In the genomic region with DNA sequence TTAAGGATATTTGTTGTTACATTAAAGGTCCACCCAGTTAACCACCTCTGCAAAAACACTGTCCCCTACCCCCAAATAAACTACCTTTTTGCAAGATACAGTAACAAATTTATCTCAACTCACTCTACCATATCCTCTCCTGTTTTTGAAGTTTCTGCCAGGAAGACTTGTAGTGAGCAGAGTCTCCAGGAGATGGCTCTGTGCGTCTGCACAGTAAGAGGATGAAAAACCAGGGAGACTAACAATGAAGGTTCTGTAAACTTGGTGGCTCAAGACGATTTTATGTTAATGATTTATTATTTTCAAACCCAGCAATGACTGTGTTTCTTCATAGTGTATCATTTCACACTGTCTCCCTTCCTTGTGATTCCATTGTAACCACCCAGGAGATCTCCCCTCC, we compare ENCODE assay signal across 10 mouse cellular contexts. TPM values are rescaled to one million over a fixed set of nuclear protein-coding genes. Genes with fewer than 3 reads are reported as not detected.
A peak's percentile ranks its signal among the peaks of the same experiment; 100 is the strongest.
DNase-seq lines count a peak whose midpoint lies in the region; ATAC-seq and TF ChIP-seq lines count a peak whose summit lies in the region.
"Had no signal": no experiment of that assay in that cellular context is flagged by ENCODE, and none has a peak within 500 bp of the region (broad histone marks: within the 10 kb centered on the region; RNA-seq: fewer than 3 reads in every experiment).

No protein-coding gene starts in this region.

- DNase-seq in embryo, embryonic 10 days (ENCODE audit: low spot score), result peak; percentile 31
- no peak for DNase-seq in embryo, embryonic 9.5 days (ENCODE audit: extremely low spot score)
- peak; percentile 3 for DNase-seq in lung, postnatal 36 days
- DNase-seq in lung, postnatal 4 days, result no peak
- DNase-seq in midbrain, postnatal 0 days (ENCODE audit: low spot score), result peak; percentile 47
- no peak for DNase-seq in cerebellum, adult 11-12 months
- no peak for DNase-seq in forebrain, embryonic 11.5 days (ENCODE audit: low spot score)
- DNase-seq: liver, embryonic 13.5 days had no signal

- 12% methylated on average over 2 of the region's 2 CpGs for WGBS in midbrain, postnatal 0 days
- WGBS in forebrain, embryonic 11.5 days, result 17% methylated on average over 2 of the region's 2 CpGs

- H3K9ac ChIP-seq in midbrain, postnatal 0 days (replicated peaks; ENCODE audit: low read length, poor library complexity, severe bottlenecking), result no peak overlapping the region
- H3K9ac ChIP-seq in forebrain, embryonic 11.5 days (ENCODE audit: low read length), result no peak overlapping the region
- H3K9ac ChIP-seq: liver, embryonic 13.5 days had no signal

- no peaks in the 10 kb centered on the region for H3K4me1 ChIP-seq in midbrain, postnatal 0 days (ENCODE audit: insufficient read depth, low read length)
- H3K4me1 ChIP-seq in forebrain, embryonic 11.5 days (replicated peaks; ENCODE audit: control insufficient read depth, insufficient read depth, low read length), result no peaks in the 10 kb centered on the region
- H3K4me1 ChIP-seq: liver, embryonic 13.5 days had no signal

- no peaks in the 10 kb centered on the region for H3K36me3 ChIP-seq in midbrain, postnatal 0 days (ENCODE audit: insufficient read depth, low read length)
- H3K36me3 ChIP-seq in forebrain, embryonic 11.5 days (ENCODE audit: control insufficient read depth, insufficient read depth, low read length), result no peaks in the 10 kb centered on the region
- H3K36me3 ChIP-seq: liver, embryonic 13.5 days had no signal

- no peak overlapping the region for H3K27ac ChIP-seq in midbrain, postnatal 0 days (ENCODE audit: low read depth, low read length)
- no peak overlapping the region for H3K27ac ChIP-seq in forebrain, embryonic 11.5 days (ENCODE audit: low read depth, low read length)
- H3K27ac ChIP-seq: liver, embryonic 13.5 days had no signal

- no peak overlapping the region for H3K4me2 ChIP-seq in midbrain, postnatal 0 days (ENCODE audit: low read depth, low read length, poor library complexity, severe bottlenecking)
- H3K4me2 ChIP-seq in forebrain, embryonic 11.5 days (ENCODE audit: low read depth, low read length, severe bottlenecking), result no peak overlapping the region
- H3K4me2 ChIP-seq: liver, embryonic 13.5 days had no signal

- H3K9me3 ChIP-seq in midbrain, postnatal 0 days (ENCODE audit: low read length), result no peaks in the 10 kb centered on the region
- no peaks in the 10 kb centered on the region for H3K9me3 ChIP-seq in forebrain, embryonic 11.5 days (ENCODE audit: control insufficient read depth, low read length)
- H3K9me3 ChIP-seq: liver, embryonic 13.5 days had no signal

- H3K27me3 ChIP-seq in midbrain, postnatal 0 days (ENCODE audit: insufficient read depth, low read length), result no peaks in the 10 kb centered on the region
- no peaks in the 10 kb centered on the region for H3K27me3 ChIP-seq in forebrain, embryonic 11.5 days (ENCODE audit: control insufficient read depth, insufficient read depth, low read length)
- H3K27me3 ChIP-seq: liver, embryonic 13.5 days had no signal

- no peak overlapping the region for H3K4me3 ChIP-seq in midbrain, postnatal 0 days (ENCODE audit: low read depth, low read length)
- no peak overlapping the region for H3K4me3 ChIP-seq in forebrain, embryonic 11.5 days (ENCODE audit: low read depth, low read length)
- H3K4me3 ChIP-seq: liver, embryonic 13.5 days had no signal

- peak; percentile 56 for ATAC-seq in granulocyte monocyte progenitor cell, adult 5-6 weeks (replicated peaks; ENCODE audit: poor library complexity, severe bottlenecking)
- ATAC-seq in midbrain, postnatal 0 days (ENCODE audit: low FRiP score), result peak; percentile 71; the same call in 1 of the 2 replicates
- ATAC-seq in forebrain, embryonic 11.5 days (replicated peaks; ENCODE audit: low FRiP score), result no peak

- TF ChIP-seq CTCF in midbrain, postnatal 0 days (IDR thresholded peaks at IDR 0.05), result peak; percentile 83

RNA-seq across cellular contexts. Expression of a gene that starts 18.8 kb away (rescaled TPM):
- total RNA-seq in granulocyte monocyte progenitor cell, adult 5-6 weeks (2014; fragmentation: Nextera tagmentation), result not detected in 2 replicates
- not detected in 2 replicates for total RNA-seq in granulocyte monocyte progenitor cell, adult 5-6 weeks (2017)
- total RNA-seq in midbrain, postnatal 0 days (2014; rRNA removed), result not detected in 2 replicates
- not detected in 2 replicates for polyA plus RNA-seq in midbrain, postnatal 0 days (2015; fragmentation: Nextera tagmentation; extraction: Ambion mirVana)
- polyA plus RNA-seq in forebrain, embryonic 11.5 days (2014; fragmentation: Nextera tagmentation; extraction: Ambion mirVana), result not detected in 2 replicates
- polyA plus RNA-seq: liver, embryonic 13.5 days; spleen, adult 2 months had no signal

RNA-seq across cellular contexts. Expression of a gene that starts 22.7 kb away (rescaled TPM):
- total RNA-seq in granulocyte monocyte progenitor cell, adult 5-6 weeks (2014; fragmentation: Nextera tagmentation), result 4.2 and 4.3 TPM in 2 replicates
- total RNA-seq in granulocyte monocyte progenitor cell, adult 5-6 weeks (2017), result 7.6 and 13.3 TPM in 2 replicates
- 7.9 and 8.9 TPM in 2 replicates for total RNA-seq in midbrain, postnatal 0 days (2014; rRNA removed)
- polyA plus RNA-seq in midbrain, postnatal 0 days (2015; fragmentation: Nextera tagmentation; extraction: Ambion mirVana), result 9.2 and 10.7 TPM in 2 replicates
- polyA plus RNA-seq in forebrain, embryonic 11.5 days (2014; fragmentation: Nextera tagmentation; extraction: Ambion mirVana), result 31.1 and 34.2 TPM in 2 replicates

RNA-seq across cellular contexts. Expression of a gene that starts 22.8 kb away (rescaled TPM):
- not detected in 2 replicates for total RNA-seq in granulocyte monocyte progenitor cell, adult 5-6 weeks (2014; fragmentation: Nextera tagmentation)
- 0.17 TPM in 1 of 2 replicates, not detected in the other for total RNA-seq in granulocyte monocyte progenitor cell, adult 5-6 weeks (2017)
- 0.14 and 0.33 TPM in 2 replicates for total RNA-seq in midbrain, postnatal 0 days (2014; rRNA removed)
- polyA plus RNA-seq in midbrain, postnatal 0 days (2015; fragmentation: Nextera tagmentation; extraction: Ambion mirVana), result 0.42 and 0.54 TPM in 2 replicates
- polyA plus RNA-seq in forebrain, embryonic 11.5 days (2014; fragmentation: Nextera tagmentation; extraction: Ambion mirVana), result 0.75 and 1.0 TPM in 2 replicates

RNA-seq across cellular contexts. Expression of a gene that starts 34.5 kb away (rescaled TPM):
- 25.4 and 33.5 TPM in 2 replicates for total RNA-seq in granulocyte monocyte progenitor cell, adult 5-6 weeks (2014; fragmentation: Nextera tagmentation)
- 21.9 and 31.7 TPM in 2 replicates for total RNA-seq in granulocyte monocyte progenitor cell, adult 5-6 weeks (2017)
- 9.6 and 12.8 TPM in 2 replicates for total RNA-seq in midbrain, postnatal 0 days (2014; rRNA removed)
- 13.3 and 14.2 TPM in 2 replicates for polyA plus RNA-seq in midbrain, postnatal 0 days (2015; fragmentation: Nextera tagmentation; extraction: Ambion mirVana)
- 21.8 TPM in 2 replicates for polyA plus RNA-seq in forebrain, embryonic 11.5 days (2014; fragmentation: Nextera tagmentation; extraction: Ambion mirVana)

RNA-seq across cellular contexts. Expression of a gene that starts 34.6 kb away (rescaled TPM):
- total RNA-seq in granulocyte monocyte progenitor cell, adult 5-6 weeks (2014; fragmentation: Nextera tagmentation), result 0.19 TPM in 1 of 2 replicates, not detected in the other
- not detected in 2 replicates for total RNA-seq in granulocyte monocyte progenitor cell, adult 5-6 weeks (2017)
- total RNA-seq in midbrain, postnatal 0 days (2014; rRNA removed), result 24.1 and 28.6 TPM in 2 replicates
- polyA plus RNA-seq in midbrain, postnatal 0 days (2015; fragmentation: Nextera tagmentation; extraction: Ambion mirVana), result 28.5 and 28.7 TPM in 2 replicates
- 8.2 and 8.8 TPM in 2 replicates for polyA plus RNA-seq in forebrain, embryonic 11.5 days (2014; fragmentation: Nextera tagmentation; extraction: Ambion mirVana)

Comparison
In these comparisons a context has a peak if more than half of its experiments do, and no peak if none do; other contexts are left out.
1. DNase-seq: peak in embryo, embryonic 10 days (single experiment), lung, postnatal 36 days (single experiment) and midbrain, postnatal 0 days (single experiment); none in embryo, embryonic 9.5 days (single experiment), lung, postnatal 4 days (0 of 2), cerebellum, adult 11-12 months (single experiment) and forebrain, embryonic 11.5 days (single experiment).